Mouse (Mus musculus) heart, embryonic 14.5 days (tissue): ENCODE measurements around the gene Prkci. TPM values are rescaled to one million over a fixed set of nuclear protein-coding genes. Genes with fewer than 3 reads are reported as not detected.
A peak's percentile ranks its signal among the peaks of the same experiment; 100 is the strongest.

Source experiments
- ATAC-seq: fragments of 200-750 bp; cut with Nextera tagmentation; 2 replicates; pipeline ENCODE4 v1.8.0; 2017; ENCODE audit warnings: low read depth, moderate TSS enrichment; ENCODE audit not compliant: insufficient number of reproducible peaks, insufficient read depth, low FRiP score
- H3K27ac ChIP-seq, 2 experiments: fragments of 200-500 bp in 1 of 2; fragments of 300-500 bp in 1 of 2; sonication (generic) in 1 of 2; replicated peaks in 1 of 2; 2 replicates each; pipeline ENCODE4 v1.5.1; 2012 to 2014; ENCODE audit warnings: low read depth in 2 of 2, low read length in 2 of 2, control low read depth in 1 of 2, mild to moderate bottlenecking in 1 of 2, mixed read lengths in 1 of 2; ENCODE audit not compliant: control insufficient read depth in 1 of 2, insufficient read depth in 1 of 2
- H3K27me3 ChIP-seq: fragments of 300-500 bp; sonication (generic); 2 replicates; pipeline ENCODE4 v1.6.1; 2014; ENCODE audit warnings: mild to moderate bottlenecking, low read length, control low read depth; ENCODE audit not compliant: control insufficient read depth, insufficient read depth
- H3K36me3 ChIP-seq: fragments of 300-500 bp; sonication (generic); 2 replicates; pipeline ENCODE4 v1.6.1; 2014; ENCODE audit warnings: mild to moderate bottlenecking, control low read depth, low read length, mixed read lengths; ENCODE audit not compliant: control insufficient read depth, insufficient read depth
- H3K4me1 ChIP-seq, 2 experiments: fragments of 200-500 bp in 1 of 2; fragments of 300-500 bp in 1 of 2; sonication (generic) in 1 of 2; 2 replicates each; pipeline ENCODE4 v1.6.1; 2012 to 2014; ENCODE audit warnings: low read length in 2 of 2, control low read depth in 1 of 2, mixed read lengths in 1 of 2; ENCODE audit not compliant: control insufficient read depth in 2 of 2, insufficient read depth in 2 of 2
- H3K4me2 ChIP-seq: fragments of 300-500 bp; sonication (generic); 2 replicates; pipeline ENCODE4 v1.6.1; 2014; ENCODE audit warnings: mild to moderate bottlenecking, low read length
- H3K4me3 ChIP-seq, 2 experiments: fragments of 200-500 bp in 1 of 2; fragments of 300-500 bp in 1 of 2; sonication (generic) in 1 of 2; 2 replicates each; pipeline ENCODE4 v1.5.1; 2012 to 2014; ENCODE audit warnings: low read length in 2 of 2, mild to moderate bottlenecking in 2 of 2, control low read depth in 1 of 2, low read depth in 1 of 2, moderate library complexity in 1 of 2; ENCODE audit not compliant: control insufficient read depth in 1 of 2, insufficient read depth in 1 of 2
- H3K9ac ChIP-seq: fragments of 300-500 bp; sonication (generic); 2 replicates; pipeline ENCODE4 v1.6.1; 2014; ENCODE audit warnings: mild to moderate bottlenecking, low read length
- H3K9me3 ChIP-seq: fragments of 300-500 bp; sonication (generic); 2 replicates; pipeline ENCODE4 v1.6.1; 2016; ENCODE audit warnings: low read length, control low read depth; ENCODE audit not compliant: control insufficient read depth
- WGBS: fragments of 180-500 bp; shearing (Covaris S2); extraction: QIAGEN DNeasy Blood & Tissue Kit; methylation state at CpG from one replicate; pipeline ENCODE4 v1.1.7; 2014; 5-methylcytosine and 5-hydroxymethylcytosine counted together
- polyA plus RNA-seq: library from polyadenylated mRNA; unstranded; fragments of >200 nt; fragmentation: Nextera tagmentation; extraction: Ambion mirVana; gene quantifications from 2 replicates; pipeline ENCODE4 v1.2.1, GENCODE M21; 2014

Gene Prkci
- polyA plus RNA-seq, 1 experiment from 2014 or later, result 21.1 TPM

- no peak for ATAC-seq
- H3K36me3 ChIP-seq, result peaks cover 66% of the 10 kb centered on the region
These were observed 31.3 kb upstream of the Prkci start for GRCm38 (mm10) chr3:30964216-30964615.

DNA sequence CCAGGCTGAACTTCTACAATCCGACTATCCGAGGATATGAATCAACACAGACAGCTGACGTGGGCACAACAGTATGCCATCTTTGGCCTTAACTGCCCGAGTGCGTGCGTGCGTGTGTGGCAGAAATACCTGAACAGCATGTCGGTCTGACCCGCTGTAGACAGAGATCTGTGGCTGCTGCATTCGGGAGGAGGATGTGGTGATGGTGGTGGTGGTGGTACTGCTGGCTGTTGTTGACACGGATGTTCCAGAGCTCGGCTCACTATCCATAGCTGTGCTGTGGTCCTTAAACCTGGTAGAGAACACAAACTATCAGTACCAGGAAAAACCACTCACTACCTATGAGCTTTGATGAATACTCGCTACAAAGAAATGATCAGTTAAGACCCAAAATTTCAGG is 29.9 kb upstream of the Prkci start:
- H3K4me1 ChIP-seq, result peaks cover 0 to 7% of the 10 kb centered on the region in 2 experiments; a peak in 2 of 4 replicates

More at GRCm38 (mm10) chr3:30964216-30964615, 31.3 kb upstream of the Prkci start:
- Histone ChIP-seq H3K9ac (no peak overlapping the region), H3K4me3 (no peak overlapping the region), H3K27me3 (no peaks in the 10 kb centered on the region), H3K4me2 (no peak overlapping the region), H3K4me1 (peaks cover 0 to 7% of the 10 kb centered on the region in 2 experiments; a peak in 2 of 4 replicates), H3K9me3 (peaks cover 3% of the 10 kb centered on the region; the same call in 1 of the 2 replicates), H3K27ac (no peak overlapping the region)
- WGBS, result 96% methylated on average over 3 of the region's 3 CpGs

GRCm38 (mm10) chr3:30968531-30969092 is 26.9 kb upstream of the Prkci start:
- peak overlapping the region; percentile 80 for H3K9ac ChIP-seq
- H3K4me1 ChIP-seq, result peaks cover 0 to 7% of the 10 kb centered on the region in 2 experiments; a peak in 2 of 4 replicates
- peak overlapping the region; percentile 62 for H3K4me2 ChIP-seq
- under 1% methylated on average over 39 of the region's 54 CpGs for WGBS
- ATAC-seq, result peak; percentile 74
- no peaks in the 10 kb centered on the region for H3K27me3 ChIP-seq
- peak overlapping the region; percentile 79 to 83 for H3K27ac ChIP-seq
- H3K36me3 ChIP-seq, result peaks cover 26% of the 10 kb centered on the region
- no peaks in the 10 kb centered on the region for H3K9me3 ChIP-seq
- peak overlapping the region; percentile 69 to 96 for H3K4me3 ChIP-seq

More for the DNA sequence above, 29.9 kb upstream of the Prkci start:
- peaks cover 52% of the 10 kb centered on the region for H3K36me3 ChIP-seq
- H3K27ac ChIP-seq, result no peak overlapping the region
- H3K4me2 ChIP-seq, result no peak overlapping the region
- H3K9me3 ChIP-seq, result peaks cover 3% of the 10 kb centered on the region; the same call in 1 of the 2 replicates
- H3K9ac ChIP-seq, result no peak overlapping the region
- ATAC-seq, result no peak
- WGBS, result 92% methylated on average over 13 of the region's 13 CpGs
- H3K27me3 ChIP-seq, result no peaks in the 10 kb centered on the region
- no peak overlapping the region for H3K4me3 ChIP-seq

GRCm38 (mm10) chr3:30969104-30969581 is 26.4 kb upstream of the Prkci start, which contains the start of gene Phc3:
Gene Phc3 (minus strand): TSS chr3:30969415.
- peaks cover 0 to 7% of the 10 kb centered on the region in 2 experiments; a peak in 2 of 4 replicates for H3K4me1 ChIP-seq
- H3K4me3 ChIP-seq, result peak within 1 kb of the TSS; percentile 69 to 96
- H3K27me3 ChIP-seq, result no peaks in the 10 kb centered on the region
- WGBS, result under 1% methylated on average over 30 of the region's 34 CpGs
- H3K9ac ChIP-seq, result peak within 1 kb of the TSS; percentile 80
- H3K27ac ChIP-seq, result peak within 1 kb of the TSS; percentile 79 to 83
- peak; percentile 84 for ATAC-seq
- peak within 1 kb of the TSS; percentile 62 for H3K4me2 ChIP-seq
- peaks cover 20% of the 10 kb centered on the region for H3K36me3 ChIP-seq
- no peaks in the 10 kb centered on the region for H3K9me3 ChIP-seq

DNA sequence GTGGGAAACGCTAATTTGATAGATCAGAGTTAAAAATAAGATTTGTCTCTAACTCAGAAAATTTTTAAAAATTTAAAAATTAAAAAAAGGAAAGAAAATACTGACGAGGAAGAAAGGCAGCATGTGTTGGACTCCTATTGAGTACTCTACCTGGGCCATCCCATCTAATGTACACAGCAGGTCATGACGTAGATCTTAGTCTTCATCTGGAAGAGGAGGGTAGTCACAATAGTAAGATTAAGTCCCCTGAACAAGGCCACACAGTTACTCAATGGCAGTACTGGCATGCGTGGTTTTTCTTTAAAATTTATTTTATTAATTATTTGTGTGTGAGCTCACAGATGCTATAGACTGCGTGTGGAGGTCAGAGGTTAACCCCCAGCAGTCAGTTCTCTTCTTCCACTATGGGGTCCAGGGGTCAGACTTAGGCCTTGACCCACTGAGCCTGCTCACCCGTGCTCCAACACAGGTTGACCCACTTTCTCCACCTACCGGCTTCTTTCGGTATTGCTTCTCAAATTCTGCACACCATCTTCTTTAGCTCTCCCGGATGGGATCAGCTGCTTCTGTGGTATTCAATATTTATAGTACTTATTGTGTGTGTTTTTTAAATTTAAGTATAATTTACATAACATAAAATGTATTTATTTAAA is 20.3 kb upstream of the Prkci start:
- Histone ChIP-seq H3K4me3 (no peak overlapping the region), H3K9me3 (no peaks in the 10 kb centered on the region), H3K4me2 (no peak overlapping the region), H3K27me3 (no peaks in the 10 kb centered on the region), H3K27ac (no peak overlapping the region), H3K9ac (no peak overlapping the region), H3K36me3 (no peaks in the 10 kb centered on the region), H3K4me1 (no peaks in the 10 kb centered on the region)
- ATAC-seq, result no peak
- WGBS, result 44% methylated on average over 9 of the region's 9 CpGs

GRCm38 (mm10) chr3:30976991-30977603 is 18.4 kb upstream of the Prkci start:
- Histone ChIP-seq H3K27ac (no peak overlapping the region), H3K27me3 (no peaks in the 10 kb centered on the region), H3K4me3 (no peak overlapping the region), H3K36me3 (no peaks in the 10 kb centered on the region), H3K9me3 (no peaks in the 10 kb centered on the region), H3K9ac (no peak overlapping the region), H3K4me1 (peaks cover 0 to 3% of the 10 kb centered on the region in 2 experiments; a peak in 1 of 4 replicates), H3K4me2 (no peak overlapping the region)
- no peak for ATAC-seq
- 14% methylated on average over 1 of the region's 1 CpGs for WGBS

GRCm38 (mm10) chr3:30981616-30982380 is 13.7 kb upstream of the Prkci start:
- no peak overlapping the region for H3K9ac ChIP-seq
- no peak overlapping the region for H3K4me3 ChIP-seq
- H3K4me1 ChIP-seq, result peaks cover 0 to 3% of the 10 kb centered on the region in 2 experiments; a peak in 1 of 4 replicates
- no peaks in the 10 kb centered on the region for H3K9me3 ChIP-seq
- H3K4me2 ChIP-seq, result no peak overlapping the region
- 52% methylated on average over 5 of the region's 5 CpGs for WGBS
- no peaks in the 10 kb centered on the region for H3K36me3 ChIP-seq
- no peaks in the 10 kb centered on the region for H3K27me3 ChIP-seq
- no peak for ATAC-seq
- no peak overlapping the region for H3K27ac ChIP-seq
